Mouse (Mus musculus) v-Abl transformed pro-B cells (cell line): ENCODE results near the gene Tex21.

Experiments
- in situ Hi-C, 2 experiments: fragments of 400-800 bp; cut with MboI; formaldehyde crosslinking; loops; one replicate each; pipeline ENCODE4 v1.15.1; 2025; ENCODE audit not compliant: unreplicated experiment in 2 of 2

Tex21 gene

DNA sequence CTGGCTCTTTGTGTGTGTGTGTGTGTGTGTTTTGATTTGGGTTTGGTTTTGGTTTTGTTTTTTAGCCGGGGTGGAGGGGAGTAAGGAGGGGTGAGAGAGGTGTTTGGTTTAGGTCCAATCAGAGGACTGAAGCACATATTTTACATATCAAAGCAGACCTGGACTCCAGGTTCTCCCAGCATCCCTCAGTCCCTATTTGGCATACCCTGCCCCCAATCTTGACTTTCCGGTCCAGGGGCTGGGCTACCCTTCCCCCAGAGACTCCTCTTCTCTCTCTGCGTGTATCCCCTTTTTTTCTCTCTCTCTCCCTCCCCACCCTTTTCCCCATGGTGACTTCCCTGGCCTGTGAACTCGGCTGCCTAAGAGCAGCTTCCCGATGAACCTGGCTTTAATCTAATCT, 31.4 kb downstream of the Tex21 start:
- in situ Hi-C loops, result no loop called here

DNA sequence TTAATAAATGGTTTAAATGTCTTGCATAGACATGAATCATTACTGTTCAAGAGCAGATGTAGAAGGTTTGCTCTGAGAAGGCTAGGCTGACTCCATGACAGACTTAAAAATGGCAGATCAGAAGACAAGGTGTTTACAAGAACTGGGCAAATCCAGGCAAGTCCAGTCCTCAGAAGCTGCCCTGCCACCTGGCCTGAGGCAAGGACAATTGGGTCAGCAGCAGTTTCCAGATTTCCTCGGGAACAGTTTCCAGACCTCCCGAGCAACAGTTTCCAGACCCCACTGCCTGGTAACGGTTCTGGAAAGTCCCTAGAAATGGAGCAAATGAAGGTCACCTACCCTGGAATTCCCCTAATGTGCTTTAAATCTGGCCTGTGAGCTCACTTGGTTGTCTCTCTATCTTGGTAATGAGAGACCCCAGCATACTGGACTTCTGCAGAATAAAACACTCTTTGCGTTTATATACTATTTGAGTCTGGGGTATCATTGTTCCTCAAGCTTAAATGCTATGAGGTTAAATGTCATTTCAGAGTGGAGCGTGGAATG, 37.0 kb downstream of the Tex21 start:
- in situ Hi-C loops, result no loop called here

- in situ Hi-C loops, result no loop called here
Observed at GRCm38 (mm10) chr12:76200326-76200725, 46.2 kb downstream of the Tex21 start.

DNA sequence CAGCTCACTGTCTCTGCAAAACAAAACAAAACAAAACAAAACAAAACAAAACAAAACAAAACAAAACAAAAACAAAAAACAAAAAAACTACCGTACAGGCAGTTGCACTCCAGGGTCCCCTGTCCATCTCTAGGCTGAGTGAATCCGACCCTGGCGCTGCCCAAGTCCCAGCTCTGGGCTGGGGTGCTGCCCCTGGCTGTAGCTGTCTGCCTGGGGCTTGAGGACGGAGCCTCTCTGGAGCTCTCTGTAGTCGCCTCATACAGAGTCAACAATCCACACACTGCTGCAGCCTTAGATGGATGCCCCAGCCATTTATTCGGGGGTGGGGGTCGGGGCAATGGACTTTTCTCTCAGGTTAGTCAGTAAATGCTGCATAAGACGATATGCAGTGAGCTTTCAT, 49.5 kb downstream of the Tex21 start:
- in situ Hi-C loops, result loop anchor here (5.0 to 25.0 kb wide), 6 partner anchors 145 to 1885 kb away; partner anchors contain the start of gene Gm11042 (in 1 of the 2)

DNA sequence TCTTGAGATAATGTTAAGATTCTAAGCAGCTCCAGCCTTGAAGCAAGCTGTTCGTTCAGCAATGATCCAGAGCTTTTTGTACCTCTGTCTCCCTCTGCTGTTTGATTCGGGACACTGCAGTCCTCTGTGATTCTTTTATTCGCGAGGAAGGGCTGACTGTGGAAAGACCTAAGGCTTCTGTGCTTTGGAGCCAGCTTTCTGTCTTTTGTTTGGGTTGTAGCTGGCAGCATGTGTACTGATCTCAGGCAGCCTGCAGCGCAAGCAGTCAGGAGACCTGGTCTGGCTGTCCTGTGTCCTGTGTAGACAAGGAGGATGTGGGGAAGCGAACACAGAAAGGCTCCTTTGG, 49.9 kb downstream of the Tex21 start:
- in situ Hi-C loops, result loop anchor here (5.0 to 25.0 kb wide), 6 partner anchors 146 to 1884 kb away; partner anchors contain the start of gene Gm11042 (in 1 of the 2)

DNA sequence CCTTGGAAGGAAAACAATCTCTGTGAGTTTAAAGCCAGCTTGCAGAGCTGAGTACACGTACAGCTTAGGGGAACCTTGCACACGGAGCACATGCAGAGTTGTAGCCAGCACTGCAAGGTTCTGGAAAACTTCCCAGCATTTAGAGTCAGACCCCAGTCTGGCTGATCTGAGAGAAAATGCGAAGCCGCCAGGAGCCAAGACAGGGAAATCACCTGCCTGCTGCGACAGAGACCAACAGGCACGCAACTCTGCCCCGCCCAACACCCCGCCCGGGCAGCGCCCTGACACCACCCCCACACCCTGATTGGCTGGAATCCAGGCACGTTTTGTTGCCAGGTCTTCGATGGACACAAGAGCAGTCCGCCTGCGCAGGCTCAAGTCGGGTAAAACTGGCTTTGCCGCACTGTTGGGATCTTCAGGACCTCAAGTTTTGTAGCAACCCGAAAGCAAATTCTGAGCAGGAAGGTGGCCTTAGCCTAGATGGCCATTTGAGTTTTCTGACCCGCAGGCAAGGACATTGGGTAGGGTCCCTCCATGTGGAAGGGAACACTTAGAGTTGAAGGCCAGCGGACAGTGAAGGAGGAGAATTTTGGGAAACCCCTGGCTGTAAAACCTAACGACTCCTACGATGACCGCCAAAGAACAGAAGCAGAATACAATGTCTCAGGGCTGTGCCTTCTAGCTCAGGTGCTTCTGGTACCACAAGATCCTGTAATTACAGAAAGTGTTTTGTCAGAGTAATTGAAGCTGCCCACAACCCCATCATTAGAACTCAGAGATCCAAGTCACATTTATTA, 50.4 kb downstream of the Tex21 start:
- in situ Hi-C loops, result loop anchor here (5.0 to 25.0 kb wide), 6 partner anchors 146 to 1884 kb away; partner anchors contain the start of gene Gm11042 (in 1 of the 2)

- in situ Hi-C loops, result loop anchor here (5.0 to 25.0 kb wide), 5 partner anchors 402 to 1882 kb away; partner anchors contain the start of gene Gm11042 (in 1 of the 2)
Observed at GRCm38 (mm10) chr12:76194526-76194925, 52.0 kb downstream of the Tex21 start.

DNA sequence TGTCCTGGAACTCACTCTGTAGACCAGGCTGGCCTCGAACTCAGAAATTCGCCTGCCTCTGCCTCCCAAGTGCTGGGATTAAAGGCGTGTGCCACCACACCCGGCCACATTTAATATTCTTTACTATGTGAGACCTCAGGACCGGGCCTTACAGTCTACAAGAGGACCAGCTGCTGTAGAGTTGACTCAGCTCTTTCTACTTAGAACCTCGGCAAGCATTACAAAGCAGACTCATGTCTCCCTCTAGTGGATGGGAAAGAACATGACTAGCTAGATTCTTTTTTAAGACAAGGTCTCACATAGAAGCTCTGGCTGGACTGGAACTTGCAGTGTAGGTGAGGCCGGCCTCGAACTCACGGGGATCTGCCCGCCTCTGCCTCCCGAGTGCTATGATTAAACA, 55.6 kb downstream of the Tex21 start:
- in situ Hi-C loops, result loop anchor here (5.0 to 25.0 kb wide), 5 partner anchors 399 to 1879 kb away; partner anchors contain the start of gene Gm11042 (in 1 of the 2)

DNA sequence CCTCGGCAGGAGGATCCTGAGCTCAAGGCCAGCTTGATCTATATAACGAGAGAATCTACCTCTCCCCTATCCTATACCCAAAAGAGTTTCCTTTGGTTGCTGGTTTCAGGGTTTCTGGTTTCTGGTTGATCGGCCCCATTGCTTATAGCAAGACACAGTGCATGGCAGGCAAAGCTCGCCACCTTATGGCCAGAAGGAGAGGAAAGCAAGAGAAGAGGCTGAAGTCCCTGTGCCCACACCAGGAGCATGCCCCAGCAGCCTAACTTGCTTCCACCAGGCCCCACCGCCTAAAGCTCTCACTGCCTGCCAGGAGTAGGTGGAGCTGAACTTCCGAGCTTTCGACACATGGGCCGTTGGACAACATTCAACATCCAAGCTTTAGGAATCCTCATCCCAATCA, 58.7 kb downstream of the Tex21 start:
- in situ Hi-C loops, result loop anchor here (25.0 kb wide), 4 partner anchors 551 to 1876 kb away; partner anchors contain the start of gene Gm11042 (in 1 of the 2)

- in situ Hi-C loops, result loop anchor here (25.0 kb wide), 4 partner anchors 549 to 1874 kb away; partner anchors contain the start of gene Gm11042 (in 1 of the 2)
Observed at GRCm38 (mm10) chr12:76186473-76186872, 60.1 kb downstream of the Tex21 start.

- in situ Hi-C loops, result loop anchor here (25.0 kb wide), 4 partner anchors 548 to 1873 kb away; partner anchors contain the start of gene Gm11042 (in 1 of the 2)
Observed at GRCm38 (mm10) chr12:76185167-76185816, 61.3 kb downstream of the Tex21 start.

- in situ Hi-C loops, result loop anchor here (25.0 kb wide), 4 partner anchors 547 to 1872 kb away; partner anchors contain the start of gene Gm11042 (in 1 of the 2)
Observed at GRCm38 (mm10) chr12:76184271-76184670, 62.3 kb downstream of the Tex21 start.

GRCm38 (mm10) chr12:76182831-76183230, 63.7 kb downstream of the Tex21 start:
- in situ Hi-C loops, result loop anchor here (25.0 kb wide), 4 partner anchors 546 to 1871 kb away; partner anchors contain the start of gene Gm11042 (in 1 of the 2)

GRCm38 (mm10) chr12:76181471-76181870, 65.1 kb downstream of the Tex21 start:
- in situ Hi-C loops, result loop anchor here (25.0 kb wide), 4 partner anchors 544 to 1869 kb away; partner anchors contain the start of gene Gm11042 (in 1 of the 2)

GRCm38 (mm10) chr12:76180442-76180841, 66.1 kb downstream of the Tex21 start:
- in situ Hi-C loops, result loop anchor here (25.0 kb wide), 4 partner anchors 543 to 1868 kb away; partner anchors contain the start of gene Gm11042 (in 1 of the 2)

- in situ Hi-C loops, result loop anchor here (5.0 to 25.0 kb wide), 6 partner anchors 172 to 1867 kb away; partner anchors contain the start of gene Gm11042 (in 2 of the 2)
Observed at GRCm38 (mm10) chr12:76179527-76179926, 67.0 kb downstream of the Tex21 start.

GRCm38 (mm10) chr12:76179051-76179450, 67.5 kb downstream of the Tex21 start:
- in situ Hi-C loops, result loop anchor here (5.0 to 25.0 kb wide), 6 partner anchors 172 to 1867 kb away; partner anchors contain the start of gene Gm11042 (in 2 of the 2)

DNA sequence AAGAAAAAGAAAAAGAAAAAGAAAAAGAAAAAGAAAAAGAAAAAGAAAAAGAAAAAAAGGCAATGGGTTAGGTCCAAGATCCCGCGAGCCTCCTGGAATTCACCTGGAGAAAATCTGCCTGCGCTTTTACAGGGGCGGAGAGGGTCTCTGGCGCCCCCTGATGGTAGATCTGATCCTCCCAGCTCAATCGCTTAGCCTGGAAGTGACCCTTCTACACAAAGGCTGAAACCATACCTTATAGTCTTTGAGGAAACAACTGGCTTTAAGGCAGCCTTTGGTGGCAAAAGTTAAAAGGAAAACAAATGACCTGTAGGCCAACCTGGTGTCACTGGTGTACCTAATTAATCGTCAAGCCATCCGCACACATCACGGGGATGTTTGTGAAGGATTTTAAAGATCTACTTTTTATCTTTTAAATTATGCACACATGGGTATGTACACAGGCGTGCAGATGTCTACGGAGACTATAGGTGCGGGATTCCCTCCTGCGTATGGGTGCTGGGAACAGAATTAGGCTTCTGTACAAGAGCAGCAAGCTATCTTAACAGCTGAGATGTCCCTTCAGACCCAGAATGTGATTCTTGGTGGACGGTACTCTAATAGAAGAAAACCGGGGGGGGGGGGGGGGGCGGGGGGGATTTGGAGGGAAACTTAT, 68.6 kb downstream of the Tex21 start:
- in situ Hi-C loops, result loop anchor here (5.0 to 25.0 kb wide), 6 partner anchors 171 to 1866 kb away; partner anchors contain the start of gene Gm11042 (in 2 of the 2)

GRCm38 (mm10) chr12:76177000-76177863, 69.3 kb downstream of the Tex21 start, which contains the start of gene Esr2:
TSS of gene Esr2 (minus strand) at chr12:76177259.
- in situ Hi-C loops, result loop anchor here (5.0 to 25.0 kb wide), 6 partner anchors 170 to 1865 kb away; partner anchors contain the start of gene Gm11042 (in 2 of the 2)
